Mouse (Mus musculus): Measurements from ENCODE around the gene Hgd.

- TF ChIP-seq CTCF (IDR thresholded peaks at IDR 0.05) (no peak), EP300 (IDR thresholded peaks at IDR 0.05) (no peak)
These were observed 29.7 kb upstream of the Hgd start for GRCm38 (mm10) chr16:37550266-37550665.
